Mouse (Mus musculus): ENCODE results near the gene Lsamp.

DNA sequence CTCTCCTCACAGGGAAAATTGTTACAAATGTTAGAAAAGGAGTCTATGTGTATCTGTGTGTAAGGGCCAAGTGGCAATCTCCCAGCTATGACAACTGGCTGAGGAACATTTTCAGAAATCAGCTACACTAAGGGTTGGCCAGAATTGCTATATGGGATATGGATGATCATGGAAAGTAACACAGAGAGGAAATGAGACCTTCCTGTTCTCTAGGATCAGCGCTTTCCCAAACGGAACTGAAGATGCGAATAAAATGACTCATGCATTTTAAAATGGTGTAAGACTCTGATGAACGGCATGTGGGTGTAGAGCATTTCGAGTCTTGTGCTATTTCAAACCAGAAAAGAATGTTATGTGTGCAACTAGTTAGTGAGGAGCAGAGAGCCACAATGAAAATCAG, 462.4 kb downstream of the Lsamp start:
- no peak for TF ChIP-seq TAL1 (IDR thresholded peaks at IDR 0.05; ENCODE audit: low read length)
- TF ChIP-seq GATA1 (IDR thresholded peaks at IDR 0.05; ENCODE audit: low read length), result no peak
